Mouse (Mus musculus): ENCODE measurements at regions not wholly inside any gene's neighbourhood (a gene's known extent, or its start where the extent isn't known, plus 50 kb on each side); places are given as distances from the start of the nearest gene placed in this dataset.

GRCm38 (mm10) chr8:34691776-34692175 lies 580.2 kb upstream of the Gm10131 start:
- TF ChIP-seq POLR2A (IDR thresholded peaks at IDR 0.05; ENCODE audit: low read depth, low read length) (no peak), CTCF (IDR thresholded peaks at IDR 0.05; ENCODE audit: extremely low read depth, insufficient read length, insufficient replicate concordance, low read depth, low read length) (no peak)
